Mouse (Mus musculus) ES-E14 (cell line): ENCODE measurements around the gene Cfap69. TPM values are rescaled to one million over a fixed set of nuclear protein-coding genes. Genes with fewer than 3 reads are reported as not detected.
A peak's percentile ranks its signal among the peaks of the same experiment; 100 is the strongest.

ENCODE experiments used
- DNase-seq: peaks from one replicate; pipeline ENCODE4 v3.0.0-alpha.2; 2013; ENCODE audit warnings: low read depth, low spot score
- H3K27ac ChIP-seq: 2 replicates; pipeline ENCODE4 v1.5.1; 2012; ENCODE audit warnings: low read depth, mild to moderate bottlenecking, low read length, moderate library complexity, mixed read lengths; ENCODE audit not compliant: poor library complexity, insufficient read depth, severe bottlenecking
- H3K36me3 ChIP-seq: 2 replicates; pipeline ENCODE4 v1.6.1; 2012; ENCODE audit warnings: mild to moderate bottlenecking, low read length, moderate library complexity, mixed read lengths; ENCODE audit not compliant: control insufficient read depth, poor library complexity, insufficient read depth, severe bottlenecking
- H3K4me1 ChIP-seq, 2 experiments: fragments of 150-350 bp in 1 of 2; sonication (generic) in 1 of 2; 2 replicates each; pipeline ENCODE4 v1.6.1; 2012; ENCODE audit warnings: low read length in 2 of 2, mild to moderate bottlenecking in 1 of 2, mixed read lengths in 1 of 2; ENCODE audit not compliant: control insufficient read depth in 2 of 2, insufficient read depth in 2 of 2, poor library complexity in 1 of 2
- H3K4me3 ChIP-seq, 2 experiments: fragments of 150-350 bp in 1 of 2; sonication (generic) in 1 of 2; 2 replicates each; pipeline ENCODE4 v1.5.1; 2012; ENCODE audit warnings: low read length in 2 of 2, low read depth in 1 of 2, mild to moderate bottlenecking in 1 of 2, mixed read lengths in 1 of 2; ENCODE audit not compliant: insufficient read depth in 1 of 2, poor library complexity in 1 of 2, severe bottlenecking in 1 of 2
- H3K9ac ChIP-seq: 2 replicates; pipeline ENCODE4 v1.6.1; 2012; ENCODE audit warnings: low read depth, mild to moderate bottlenecking, low read length, mixed read lengths; ENCODE audit not compliant: poor library complexity, insufficient read depth, severe bottlenecking
- H3K9me3 ChIP-seq: fragments of 150-350 bp; sonication (generic); 2 replicates; pipeline ENCODE4 v1.6.1; 2012; ENCODE audit warnings: low read depth, mild to moderate bottlenecking, low read length; ENCODE audit not compliant: control insufficient read depth, insufficient read depth
- CHD2 ChIP-seq: IDR thresholded peaks from 2 replicates; pipeline ENCODE4 v1.6.1; 2014; ENCODE audit warnings: mild to moderate bottlenecking, low read depth, low read length, inconsistent platforms
- HCFC1 ChIP-seq: IDR thresholded peaks from 2 replicates; pipeline ENCODE4 v1.6.1; 2012; ENCODE audit warnings: low read length, inconsistent platforms, borderline replicate concordance; ENCODE audit not compliant: insufficient read depth
- MAFK ChIP-seq: IDR thresholded peaks from 2 replicates; pipeline ENCODE4 v1.6.1; 2014; ENCODE audit warnings: mild to moderate bottlenecking, low read depth, low read length, inconsistent platforms; ENCODE audit not compliant: insufficient read depth
- ZC3H11A ChIP-seq: IDR thresholded peaks from 2 replicates; pipeline ENCODE4 v1.6.1; 2012; ENCODE audit warnings: low read depth, mild to moderate bottlenecking, inconsistent platforms, low read length, borderline replicate concordance
- ZNF384 ChIP-seq: IDR thresholded peaks from 2 replicates; pipeline ENCODE4 v1.6.1; 2012; ENCODE audit warnings: low read depth, low read length, inconsistent platforms
- in situ Hi-C, 2 experiments: fragments of 600-800 bp; cut with MboI; formaldehyde crosslinking; loops; one replicate each; pipeline ENCODE4 v1.15.1; 2025; ENCODE audit warnings: low sequenced_read_pairs in 2 of 2, inconsistent platforms in 1 of 2; ENCODE audit not compliant: unreplicated experiment in 2 of 2
- total RNA-seq: library from RNA; depleted of rRNA; stranded (reverse); fragments of 300-350 nt; gene quantifications from 2 replicates; pipeline ENCODE4 v1.2.3, GENCODE M21; 2012; rRNA removed

Cfap69 gene
- 4.3 and 4.6 TPM in 2 replicates for total RNA-seq

DNA sequence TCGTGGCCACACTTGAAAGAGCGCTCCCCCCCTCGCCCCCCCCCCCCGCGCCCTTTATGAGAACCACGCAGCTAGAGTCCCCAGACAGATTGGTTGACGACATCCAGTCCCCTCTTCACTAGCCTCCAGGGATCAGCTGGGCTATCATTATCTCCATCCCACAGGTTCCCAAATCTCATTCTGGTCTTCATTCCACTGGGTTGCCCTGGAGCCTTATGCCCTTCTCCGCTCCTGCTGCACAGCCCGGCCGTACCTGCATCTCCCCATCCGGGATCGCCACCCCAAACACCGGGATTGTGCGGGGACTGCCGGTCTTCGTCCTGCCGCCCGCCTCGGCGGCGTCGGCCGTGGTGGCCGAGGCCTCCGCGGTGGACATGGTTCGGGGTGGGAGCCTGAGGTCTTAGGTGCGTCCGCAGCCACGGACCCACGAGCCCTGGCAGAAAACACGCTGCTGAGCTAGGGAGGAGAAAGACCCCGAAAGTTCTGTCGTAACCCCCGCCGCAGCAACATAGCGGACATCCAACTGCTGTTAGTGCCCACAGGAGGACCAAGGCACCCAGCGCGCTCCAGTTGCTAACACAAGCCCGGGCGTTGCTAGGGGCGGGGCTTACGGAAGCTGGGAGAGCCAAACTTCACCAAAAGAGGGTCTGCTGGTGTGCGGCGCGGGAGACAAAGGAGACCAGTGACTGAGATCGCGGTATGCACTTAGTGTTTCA is at the start of gene Cfap69:
Gene Cfap69, minus strand, starts transcription at position 585 of the 716 bp plus-strand sequence.
- peak within 1 kb of the TSS; percentile 66 for H3K9ac ChIP-seq
- peak; percentile 80 for DNase-seq
- in situ Hi-C loops = no loop called here
- 0 out of 4 replicates have a peak, but pooled peaks cover 0 to 3% of the 10 kb centered on the region in 2 experiments for H3K4me1 ChIP-seq
- H3K4me3 ChIP-seq = peak within 1 kb of the TSS; percentile 71 to 85
- H3K27ac ChIP-seq = no peak within 1 kb of the TSS
- peaks cover under 1% of the 10 kb centered on the region; the same call in 1 of the 2 replicates for H3K36me3 ChIP-seq
- H3K9me3 ChIP-seq = no peaks in the 10 kb centered on the region
- TF ChIP-seq CHD2 (no peak), ZNF384 (no peak), HCFC1 (no peak), ZC3H11A (no peak)

DNA sequence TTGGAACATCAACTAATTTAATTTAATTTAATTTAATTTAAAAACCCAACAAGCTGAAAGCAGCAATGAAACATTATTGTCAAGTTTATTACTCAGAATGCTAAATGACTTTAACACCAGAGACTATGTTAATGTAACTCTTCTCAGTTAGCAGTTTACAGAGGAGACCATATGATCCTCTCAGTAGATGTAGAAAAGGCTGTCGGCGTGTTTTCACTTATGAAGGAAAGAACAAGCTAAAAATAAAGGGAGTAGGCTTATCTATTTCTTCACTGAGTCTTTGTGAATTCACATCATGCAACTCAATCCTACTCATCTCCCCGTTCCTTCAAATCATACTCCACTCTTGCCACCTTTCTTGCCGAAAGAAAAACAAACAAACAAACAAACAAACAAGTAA is 47.0 kb upstream of the Cfap69 start:
- no peaks in the 10 kb centered on the region for H3K9me3 ChIP-seq
- H3K27ac ChIP-seq = no peak overlapping the region
- in situ Hi-C loops = no loop called here
- TF ChIP-seq HCFC1 (no peak), ZNF384 (no peak), CHD2 (no peak), ZC3H11A (no peak), MAFK (no peak)
- H3K4me1 ChIP-seq = peaks cover 4 to 6% of the 10 kb centered on the region in 2 experiments
- H3K9ac ChIP-seq = no peak overlapping the region
- no peak for DNase-seq
- H3K36me3 ChIP-seq = no peaks in the 10 kb centered on the region
- H3K4me3 ChIP-seq = no peak overlapping the region

DNA sequence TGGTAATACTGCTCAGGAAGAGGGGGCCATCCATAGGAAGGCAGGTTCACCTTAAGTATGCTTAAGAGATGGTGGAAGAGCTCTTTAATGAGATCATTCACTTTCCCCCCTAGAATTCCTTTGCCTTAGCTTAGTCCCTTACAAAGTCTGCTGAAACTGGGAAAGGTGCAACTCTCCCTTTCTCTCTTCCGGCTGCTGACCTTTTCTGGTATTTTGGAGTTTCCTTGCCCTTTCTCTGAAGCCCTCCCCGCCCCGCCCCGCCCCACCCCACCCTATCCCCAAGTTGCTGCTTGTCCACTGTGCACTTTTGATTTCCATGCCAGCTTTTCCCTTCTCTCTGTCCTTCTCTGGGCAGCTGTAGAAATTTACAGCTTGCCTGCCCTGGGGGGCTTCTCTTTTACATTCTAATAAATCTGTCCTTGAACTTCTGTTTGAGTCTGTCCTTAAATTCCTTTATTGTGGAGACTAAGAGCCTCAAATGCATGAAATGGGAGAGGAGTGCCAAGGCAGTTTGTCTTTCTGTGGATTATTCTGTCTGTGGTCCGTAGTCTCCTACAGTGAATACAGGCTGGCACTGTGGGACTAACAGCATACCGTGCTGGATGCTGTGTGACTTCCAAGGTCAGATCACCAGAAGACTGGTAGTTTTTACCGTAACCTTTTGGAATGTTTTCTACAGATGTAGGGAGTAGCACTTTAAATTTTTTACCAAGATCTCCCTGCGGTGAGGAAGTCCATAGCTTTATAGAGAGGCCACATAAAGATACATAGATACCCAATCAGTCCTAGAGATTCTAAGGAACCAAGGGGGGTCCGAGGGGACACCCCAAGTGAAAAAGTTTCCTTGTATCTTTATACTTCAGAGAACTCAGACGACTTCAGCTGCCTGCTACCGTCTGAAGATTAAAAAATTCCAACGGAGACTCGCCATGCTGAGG is 43.6 kb upstream of the Cfap69 start:
- no peak for DNase-seq
- in situ Hi-C loops = no loop called here
- Histone ChIP-seq H3K4me1 (peaks cover 4 to 6% of the 10 kb centered on the region in 2 experiments), H3K4me3 (peak overlapping the region in 1 of 2 experiments; percentile 27; a peak in 1 of 4 replicates), H3K27ac (peak overlapping the region; percentile 69; the same call in 1 of the 2 replicates), H3K9me3 (no peaks in the 10 kb centered on the region), H3K9ac (peak overlapping the region; percentile 26; the same call in 1 of the 2 replicates), H3K36me3 (no peaks in the 10 kb centered on the region)
- TF ChIP-seq HCFC1 (no peak), CHD2 (no peak), ZC3H11A (no peak), MAFK (no peak), ZNF384 (no peak)

DNA sequence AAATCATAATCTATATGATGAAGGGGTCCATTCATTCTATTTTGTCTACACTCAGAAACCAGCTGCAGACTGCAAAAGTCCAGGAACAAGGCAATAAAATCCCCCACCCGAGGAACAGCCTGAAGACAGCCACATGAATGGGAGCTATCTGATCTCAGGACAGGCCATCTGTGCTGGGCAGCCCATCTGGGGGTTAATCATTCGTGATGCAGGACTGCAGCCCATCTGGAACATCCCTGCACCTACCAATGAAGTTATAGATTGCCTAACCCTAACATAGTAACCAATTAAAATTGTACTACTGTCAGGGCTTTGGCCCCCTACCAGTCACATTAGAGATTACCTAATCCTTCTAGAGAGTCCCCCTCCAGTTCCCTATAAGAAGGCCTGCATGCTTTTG is 41.0 kb upstream of the Cfap69 start:
- TF ChIP-seq MAFK (no peak), ZC3H11A (no peak), HCFC1 (no peak), CHD2 (no peak), ZNF384 (no peak)
- peaks cover 7 to 13% of the 10 kb centered on the region in 2 experiments for H3K4me1 ChIP-seq

More for the DNA sequence above, 41.0 kb upstream of the Cfap69 start:
- in situ Hi-C loops = no loop called here
- H3K36me3 ChIP-seq = no peaks in the 10 kb centered on the region
- no peak overlapping the region for H3K9ac ChIP-seq
- H3K27ac ChIP-seq = no peak overlapping the region
- H3K4me3 ChIP-seq = no peak overlapping the region
- DNase-seq = no peak
- no peaks in the 10 kb centered on the region for H3K9me3 ChIP-seq
